Mouse (Mus musculus): ENCODE measurements around the gene 0610010K14Rik.

DNA sequence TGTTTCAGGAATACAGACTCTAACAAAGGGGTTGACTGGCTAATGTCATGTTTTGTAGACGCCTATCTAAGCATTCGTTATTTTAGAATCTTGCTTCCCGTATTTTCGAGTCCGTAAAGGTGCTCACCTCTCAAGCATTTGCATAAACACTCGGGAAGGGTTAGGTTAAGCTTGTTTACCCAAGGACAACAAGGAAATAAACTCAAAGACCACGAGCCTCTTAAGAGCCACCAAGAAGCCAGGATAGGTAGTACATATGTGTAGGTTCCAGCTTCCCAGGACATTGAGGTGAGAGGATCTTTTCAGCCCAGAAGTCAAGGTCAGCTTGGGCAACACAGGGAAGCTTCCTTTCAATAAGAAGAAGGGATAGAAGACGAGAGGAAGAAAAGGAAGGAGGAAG, 38.6 kb downstream of the 0610010K14Rik start:
- TF ChIP-seq CTCF (IDR thresholded peaks at IDR 0.05; ENCODE audit: insufficient read depth, low read length) = no peak
- no peak for TF ChIP-seq POLR2A (IDR thresholded peaks at IDR 0.05; ENCODE audit: borderline replicate concordance, extremely low read depth, low read depth, low read length)
